ENCODE assay signal across 26 mouse cellular contexts in the genomic region with DNA sequence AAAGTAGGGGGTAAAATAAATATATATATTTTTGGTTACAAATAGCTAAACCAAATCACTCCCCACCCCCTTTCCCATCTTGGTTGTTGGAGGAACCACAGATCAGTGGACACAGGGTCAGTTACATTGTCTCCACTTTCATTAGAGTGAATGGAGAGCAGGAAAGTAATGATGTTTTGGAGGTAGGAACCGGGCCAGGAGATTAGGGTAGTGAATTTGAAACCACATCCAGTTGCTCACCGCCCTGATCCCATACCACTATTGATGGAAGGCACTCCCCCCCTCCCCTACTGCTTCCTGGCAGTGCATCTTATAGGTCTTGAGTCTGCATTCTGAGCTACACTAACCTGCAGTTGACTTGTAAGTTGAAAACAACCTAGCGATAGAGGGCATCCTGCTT.
"Had no signal": no experiment of that assay in that cellular context is flagged by ENCODE, and none has a peak within 500 bp of the region (broad histone marks: within the 10 kb centered on the region; RNA-seq: fewer than 3 reads in every experiment).

No protein-coding gene starts in this region.

- H3K4me3 ChIP-seq: gastrocnemius, adult 2 months; heart, embryonic 12.5 days; hindbrain, embryonic 10.5 days; hindbrain, embryonic 12.5 days; intestine, embryonic 15.5 days; layer of hippocampus, adult 2 months; left cerebral cortex, adult 2 months; limb, embryonic 10.5 days; limb, embryonic 12.5 days; liver, embryonic 13.5 days; liver, embryonic 15.5 days had no signal

- H3K4me2 ChIP-seq: heart, embryonic 12.5 days; hindbrain, embryonic 12.5 days; hindbrain, embryonic 14.5 days; intestine, embryonic 15.5 days; limb, embryonic 12.5 days; liver, embryonic 11.5 days; liver, embryonic 13.5 days; liver, embryonic 15.5 days had no signal

- H3K27ac ChIP-seq: gastrocnemius, adult 2 months; hindbrain, embryonic 10.5 days; hindbrain, embryonic 12.5 days; hindbrain, embryonic 14.5 days; intestine, embryonic 15.5 days; kidney, postnatal 0 days; layer of hippocampus, adult 2 months; left cerebral cortex, adult 2 months; limb, embryonic 10.5 days; limb, embryonic 12.5 days; liver, embryonic 13.5 days; liver, embryonic 15.5 days had no signal

- H3K27me3 ChIP-seq: heart, embryonic 12.5 days; hindbrain, embryonic 12.5 days; intestine, embryonic 15.5 days; limb, embryonic 12.5 days; liver, embryonic 13.5 days; liver, embryonic 15.5 days had no signal

- DNase-seq: gastrocnemius, adult 2 months; gastrocnemius, postnatal 10 days; gastrocnemius, postnatal 25 days; heart, adult 18-20 months; heart, postnatal 10 days; heart, postnatal 4 days; kidney, adult 18-20 months; kidney, postnatal 14 days; kidney, postnatal 4 days; liver; liver, embryonic 13.5 days had no signal

- H3K36me3 ChIP-seq: heart, embryonic 12.5 days; hindbrain, embryonic 10.5 days; hindbrain, embryonic 12.5 days; intestine, embryonic 15.5 days; limb, embryonic 10.5 days; limb, embryonic 12.5 days; liver, embryonic 13.5 days; liver, embryonic 15.5 days had no signal

- ATAC-seq: hindbrain, embryonic 16.5 days; inflammation-experienced regulatory T-cells, adult 6 months; intestine, embryonic 15.5 days; intestine, postnatal 0 days had no signal

- H3K4me1 ChIP-seq: heart, embryonic 12.5 days; hindbrain, embryonic 10.5 days; hindbrain, embryonic 12.5 days; intestine, embryonic 15.5 days; liver, embryonic 13.5 days; liver, embryonic 15.5 days had no signal

- H3K9ac ChIP-seq: heart, embryonic 12.5 days; hindbrain, embryonic 12.5 days; hindbrain, embryonic 14.5 days; intestine, embryonic 15.5 days; limb, embryonic 12.5 days; liver, embryonic 13.5 days; liver, embryonic 15.5 days had no signal

- H3K9me3 ChIP-seq: hindbrain, embryonic 10.5 days; hindbrain, embryonic 12.5 days; intestine, embryonic 15.5 days; limb, embryonic 10.5 days; limb, embryonic 12.5 days; liver, embryonic 13.5 days; liver, embryonic 15.5 days had no signal
